Mouse (Mus musculus): ENCODE data around the gene Hykk.

GRCm38 (mm10) chr9:54946256-54946655 lies 29.2 kb downstream of the Hykk start:
- TF ChIP-seq CTCF (IDR thresholded peaks at IDR 0.05; ENCODE audit: low read depth) (no peak), EP300 (IDR thresholded peaks at IDR 0.05; ENCODE audit: low read depth) (no peak)

Data from liver, embryonic 14.5 days (tissue).